Mouse (Mus musculus): Measurements from ENCODE around the gene Kcnh1. TPM values are rescaled to one million over a fixed set of nuclear protein-coding genes. Genes with fewer than 3 reads are reported as not detected.

The Kcnh1 gene
- polyA plus RNA-seq, 1 experiment: 0.51 TPM

- no peak for DNase-seq (ENCODE audit: low read depth)
These were observed 332.0 kb downstream of the Kcnh1 start for GRCm38 (mm10) chr1:192522376-192523178.

- DNase-seq (ENCODE audit: low read depth): no peak
These were observed 335.3 kb downstream of the Kcnh1 start for GRCm38 (mm10) chr1:192525711-192526350.

- no peak for DNase-seq (ENCODE audit: low read depth)
These were observed 341.0 kb downstream of the Kcnh1 start for GRCm38 (mm10) chr1:192531490-192532146.

- no peak for DNase-seq (ENCODE audit: low read depth)
These were observed 341.6 kb downstream of the Kcnh1 start for GRCm38 (mm10) chr1:192532212-192532611.

- DNase-seq (ENCODE audit: low read depth): no peak
These were observed 342.4 kb downstream of the Kcnh1 start for GRCm38 (mm10) chr1:192533016-192533415.

GRCm38 (mm10) chr1:192536440-192536839 lies 345.9 kb downstream of the Kcnh1 start:
- no peak for DNase-seq (ENCODE audit: low read depth)

- DNase-seq (ENCODE audit: low read depth): no peak
These were observed 346.6 kb downstream of the Kcnh1 start for GRCm38 (mm10) chr1:192537169-192537568.

- no peak for DNase-seq (ENCODE audit: low read depth)
These were observed 351.5 kb downstream of the Kcnh1 start for GRCm38 (mm10) chr1:192542093-192542492.

GRCm38 (mm10) chr1:192543686-192544085 lies 353.1 kb downstream of the Kcnh1 start:
- no peak for DNase-seq (ENCODE audit: low read depth)

GRCm38 (mm10) chr1:192544091-192544490 lies 353.5 kb downstream of the Kcnh1 start:
- no peak for DNase-seq (ENCODE audit: low read depth)

- DNase-seq (ENCODE audit: low read depth): no peak
These were observed 354.3 kb downstream of the Kcnh1 start for GRCm38 (mm10) chr1:192544901-192545300.

GRCm38 (mm10) chr1:192546843-192547242 lies 356.3 kb downstream of the Kcnh1 start:
- no peak for DNase-seq (ENCODE audit: low read depth)

- no peak for DNase-seq (ENCODE audit: low read depth)
These were observed 360.0 kb downstream of the Kcnh1 start for GRCm38 (mm10) chr1:192550561-192550960.

GRCm38 (mm10) chr1:192555516-192555915 lies 364.9 kb downstream of the Kcnh1 start:
- no peak for DNase-seq (ENCODE audit: low read depth)

GRCm38 (mm10) chr1:192557978-192558594 lies 367.5 kb downstream of the Kcnh1 start:
- DNase-seq (ENCODE audit: low read depth): no peak

- no peak for DNase-seq (ENCODE audit: low read depth)
These were observed 368.8 kb downstream of the Kcnh1 start for GRCm38 (mm10) chr1:192559341-192559740.

Other genes starting within 250 kb of the Kcnh1 start
- 0.68 and 1.6 TPM in 2 replicates for gene Rd3, start 213.4 kb upstream of the Kcnh1 start, polyA plus RNA-seq (2012; rRNA removed)
- gene Traf5, start 98.2 kb upstream of the Kcnh1 start, polyA plus RNA-seq (2012; rRNA removed): 13.4 and 14.0 TPM in 2 replicates
- 34.3 and 37.5 TPM in 2 replicates for gene Rcor3, start 52.7 kb upstream of the Kcnh1 start, polyA plus RNA-seq (2012; rRNA removed)